Mouse (Mus musculus) G1E (cell line): ENCODE data around the gene Ppp1r37. TPM values are rescaled to one million over a fixed set of nuclear protein-coding genes. Genes with fewer than 3 reads are reported as not detected.

Experiments used
- ATAC-seq: 2 replicates; pipeline ENCODE4 v1.8.0; 2016; ENCODE audit warnings: mild to moderate bottlenecking; ENCODE audit not compliant: insufficient number of reproducible peaks, poor library complexity, low FRiP score, severe bottlenecking; ENCODE audit errors: extremely low read depth
- DNase-seq: peaks from one replicate; pipeline ENCODE4 v3.0.0; 2012; ENCODE audit warnings: low spot score
- H3K27me3 ChIP-seq: 2 replicates; pipeline ENCODE4 v1.6.1; 2012; ENCODE audit warnings: mild to moderate bottlenecking, low read length, inconsistent platforms; ENCODE audit not compliant: insufficient read depth
- H3K36me3 ChIP-seq: replicated peaks from 2 replicates; pipeline ENCODE3; 2012; ENCODE audit warnings: mild to moderate bottlenecking, inconsistent platforms
- H3K4me1 ChIP-seq: 2 replicates; pipeline ENCODE4 v1.6.1; 2012; ENCODE audit warnings: low read depth, low read length, inconsistent platforms, mixed read lengths; ENCODE audit not compliant: insufficient read depth
- H3K4me3 ChIP-seq: 2 replicates; pipeline ENCODE4 v1.5.1; 2012; ENCODE audit warnings: low read depth, mild to moderate bottlenecking, inconsistent platforms, low read length, moderate library complexity, mixed read lengths
- H3K9me3 ChIP-seq: replicated peaks from 2 replicates; pipeline ENCODE4 v1.6.1; 2012; ENCODE audit warnings: inconsistent platforms
- CTCF ChIP-seq: IDR thresholded peaks from 2 replicates; pipeline ENCODE4 v1.5.1; 2012; ENCODE audit warnings: low read depth, low read length, inconsistent platforms, mixed read lengths
- GATA1 ChIP-seq: IDR thresholded peaks from 2 replicates; pipeline ENCODE4 v1.6.1; 2012; ENCODE audit warnings: borderline replicate concordance, low read length, inconsistent platforms, mixed read lengths
- GATA2 ChIP-seq: IDR thresholded peaks from 2 replicates; pipeline ENCODE4 v1.6.1; 2012; ENCODE audit warnings: low read depth, low read length, inconsistent platforms, borderline replicate concordance
- POLR2AphosphoS5 ChIP-seq: IDR thresholded peaks from 2 replicates; pipeline ENCODE4 v1.6.1; 2012; ENCODE audit warnings: low read depth, low read length, inconsistent platforms; ENCODE audit not compliant: insufficient replicate concordance
- TAL1 ChIP-seq: conservative IDR thresholded peaks from 2 replicates; pipeline ENCODE4 v1.6.1; 2012; ENCODE audit warnings: low read depth, low read length, inconsistent platforms, mixed read lengths
- polyA plus RNA-seq: library from polyadenylated mRNA; stranded (reverse); fragments of >175 nt; gene quantifications from 2 replicates; pipeline ENCODE4 v1.2.3, GENCODE M21; 2012
- total RNA-seq, 2 experiments: library from RNA; stranded (forward) in 1 of 2; stranded (reverse) in 1 of 2; fragments of 200-1000 nt in 1 of 2; fragments of >200 nt in 1 of 2; fragmentation: Nextera tagmentation in 1 of 2; gene quantifications; 2 replicates each; pipeline ENCODE4 v1.2.3; 2014 to 2017

Gene Ppp1r37
- total and polyA plus RNA-seq, 3 experiments: 10.9 to 68.4 (median 23.0) TPM

DNA sequence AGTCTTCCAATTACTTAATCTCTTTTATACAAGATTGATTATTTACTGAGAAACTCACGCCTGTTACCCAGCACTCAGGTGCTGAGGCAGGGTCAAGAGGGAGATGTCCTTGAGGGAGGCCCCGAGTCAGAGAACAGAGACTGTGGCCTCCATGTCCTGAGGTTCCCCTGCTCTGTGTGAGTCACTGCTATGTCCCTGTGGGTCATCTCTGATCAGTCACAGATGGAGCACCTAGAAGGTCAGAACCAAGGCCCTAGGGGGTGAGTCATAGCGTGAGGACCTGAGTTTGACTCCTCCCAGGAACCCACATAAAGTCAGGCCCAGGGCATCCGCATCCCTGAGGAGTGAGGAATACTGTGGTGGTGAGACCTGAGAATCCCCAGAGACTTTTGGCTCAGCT, 61.2 kb downstream of the Ppp1r37 start:
- peaks cover 30% of the 10 kb centered on the region for H3K4me1 ChIP-seq
- no peak for ATAC-seq

GRCm38 (mm10) chr7:19500420-19501363, 62.2 kb downstream of the Ppp1r37 start:
- Histone ChIP-seq H3K4me3 (no peak overlapping the region), H3K9me3 (no peaks in the 10 kb centered on the region)
- no peak for ATAC-seq

More for the DNA sequence above, 61.2 kb downstream of the Ppp1r37 start:
- peaks cover 20% of the 10 kb centered on the region for H3K36me3 ChIP-seq
- H3K4me3 ChIP-seq: no peak overlapping the region
- H3K9me3 ChIP-seq: no peaks in the 10 kb centered on the region
- TF ChIP-seq GATA1 (no peak), CTCF (no peak), TAL1 (no peak), GATA2 (no peak), POLR2AphosphoS5 (no peak)
- DNase-seq: no peak
- peaks cover 16% of the 10 kb centered on the region for H3K27me3 ChIP-seq

GRCm38 (mm10) chr7:19498326-19498725, 64.5 kb downstream of the Ppp1r37 start:
- ATAC-seq (no peak), DNase-seq (no peak)
- Histone ChIP-seq H3K27me3 (peaks cover 41% of the 10 kb centered on the region), H3K4me1 (peaks cover 9% of the 10 kb centered on the region), H3K9me3 (no peaks in the 10 kb centered on the region), H3K36me3 (no peaks in the 10 kb centered on the region), H3K4me3 (no peak overlapping the region)
- no peak for TF ChIP-seq POLR2AphosphoS5

More at GRCm38 (mm10) chr7:19500420-19501363, 62.2 kb downstream of the Ppp1r37 start:
- DNase-seq: no peak
- peaks cover 24% of the 10 kb centered on the region for H3K4me1 ChIP-seq
- TF ChIP-seq TAL1: no peak
- TF ChIP-seq GATA2: no peak
- no peak for TF ChIP-seq GATA1
- no peak for TF ChIP-seq CTCF
- TF ChIP-seq POLR2AphosphoS5: no peak
- H3K27me3 ChIP-seq: peaks cover 25% of the 10 kb centered on the region
- H3K36me3 ChIP-seq: peaks cover 17% of the 10 kb centered on the region

- TF ChIP-seq POLR2AphosphoS5: no peak
- no peak for TF ChIP-seq CTCF
- TF ChIP-seq GATA1: no peak
- no peak for TF ChIP-seq GATA2
- TF ChIP-seq TAL1: no peak
- no peaks in the 10 kb centered on the region for H3K36me3 ChIP-seq
- DNase-seq (no peak), ATAC-seq (no peak)
- H3K27me3 ChIP-seq: peaks cover 52% of the 10 kb centered on the region
- peaks cover 9% of the 10 kb centered on the region for H3K4me1 ChIP-seq
- H3K4me3 ChIP-seq: no peak overlapping the region
- H3K9me3 ChIP-seq: no peaks in the 10 kb centered on the region
Observed at GRCm38 (mm10) chr7:19496214-19496555, 66.7 kb downstream of the Ppp1r37 start.

- no peak for ATAC-seq
- H3K36me3 ChIP-seq: no peaks in the 10 kb centered on the region
- no peak for TF ChIP-seq GATA2
- TF ChIP-seq CTCF: no peak
- TF ChIP-seq GATA1: no peak
- no peak for TF ChIP-seq TAL1
- no peak for TF ChIP-seq POLR2AphosphoS5
- no peaks in the 10 kb centered on the region for H3K9me3 ChIP-seq
- peaks cover 9% of the 10 kb centered on the region for H3K4me1 ChIP-seq
- H3K27me3 ChIP-seq: peaks cover 56% of the 10 kb centered on the region
- no peak for DNase-seq
- H3K4me3 ChIP-seq: no peak overlapping the region
Observed at GRCm38 (mm10) chr7:19495521-19496213, 67.2 kb downstream of the Ppp1r37 start.

GRCm38 (mm10) chr7:19494751-19495474, 68.0 kb downstream of the Ppp1r37 start:
- no peaks in the 10 kb centered on the region for H3K9me3 ChIP-seq
- DNase-seq (no peak), ATAC-seq (no peak)
- peaks cover 4% of the 10 kb centered on the region for H3K4me1 ChIP-seq
- H3K36me3 ChIP-seq: no peaks in the 10 kb centered on the region
- peaks cover 58% of the 10 kb centered on the region for H3K27me3 ChIP-seq
- TF ChIP-seq TAL1 (no peak), POLR2AphosphoS5 (no peak), GATA2 (no peak), CTCF (no peak), GATA1 (no peak)
- no peak overlapping the region for H3K4me3 ChIP-seq
